Mouse (Mus musculus): ENCODE results near the gene Krcc1.
A peak's percentile ranks its signal among the peaks of the same experiment; 100 is the strongest.

DNA sequence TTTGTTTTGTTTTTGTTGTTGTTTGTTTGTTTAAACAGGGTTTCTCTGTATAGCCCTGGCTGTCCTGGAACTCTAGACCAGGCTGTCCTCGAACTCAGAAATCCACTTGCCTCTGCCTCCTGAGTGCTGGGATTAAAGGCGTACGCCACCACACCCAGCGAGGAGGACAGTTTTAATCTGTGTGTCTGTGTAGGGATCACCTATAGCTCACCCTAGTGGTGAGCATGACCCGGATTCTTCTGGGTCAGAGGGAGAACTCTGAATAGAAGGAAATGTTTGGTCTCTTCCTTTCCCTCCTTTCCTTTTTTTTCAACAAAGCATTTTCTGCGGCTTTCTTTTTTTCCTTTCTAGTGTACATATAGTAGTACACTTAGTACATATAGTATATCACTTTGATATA, 23.8 kb downstream of the Krcc1 start:
- TF ChIP-seq CTCF (conservative IDR thresholded peaks at IDR 0.05; ENCODE audit: low read length) (peak; percentile 26), POU5F1 (IDR thresholded peaks at IDR 0.05; ENCODE audit: borderline replicate concordance, low read length) (no peak), NANOG (IDR thresholded peaks at IDR 0.05; ENCODE audit: borderline replicate concordance, low read length) (no peak)

Data from E14TG2a.4 (cell line).